Mouse (Mus musculus): ENCODE results near the gene Iqcb1. TPM values are rescaled to one million over a fixed set of nuclear protein-coding genes. Genes with fewer than 3 reads are reported as not detected.
"Not testable (repeated sequence)": the region's sequence is repeated elsewhere in the genome, so short reads cannot be mapped to it uniquely, and the experiment has no call there.

The Iqcb1 gene
- 10 to 100 TPM; 38.6 to 49.6 TPM for total RNA-seq (2021)

GRCm38 (mm10) chr16:36828054-36828786 lies at the start of gene Iqcb1:
Gene Iqcb1, plus strand, starts transcription at chr16:36828385.
- intact Hi-C loops (cut with DNase I) = loop anchor here (10.0 kb wide), 1 partner anchor 753 kb away; the partner anchor contains the start of genes Ccdc58 and Fam162a
- peak; percentile 80 for DNase-seq (ENCODE audit: low spot score in 2 of 2)

- intact Hi-C loops (cut with DNase I) = no loop called here
- DNase-seq (ENCODE audit: low spot score in 2 of 2) = no peak
These were observed 44.0 kb upstream of the Iqcb1 start for GRCm38 (mm10) chr16:36784146-36784545.

GRCm38 (mm10) chr16:36784594-36785313 lies 43.4 kb upstream of the Iqcb1 start, which contains the start of gene Slc15a2:
Gene Slc15a2, minus strand, starts transcription at chr16:36784962.
- DNase-seq (ENCODE audit: low spot score in 2 of 2) = peak; percentile 27 to 29
- intact Hi-C loops (cut with DNase I) = no loop called here

GRCm38 (mm10) chr16:36786466-36786865 lies 41.7 kb upstream of the Iqcb1 start:
- intact Hi-C loops (cut with DNase I) = no loop called here
- DNase-seq (ENCODE audit: low spot score in 2 of 2) = no peak

- intact Hi-C loops (cut with DNase I) = no loop called here
- no peak for DNase-seq (ENCODE audit: low spot score in 2 of 2)
These were observed 38.0 kb upstream of the Iqcb1 start for GRCm38 (mm10) chr16:36790166-36790565.

GRCm38 (mm10) chr16:36794976-36795375 lies 33.2 kb upstream of the Iqcb1 start:
- no peak for DNase-seq (ENCODE audit: low spot score in 2 of 2)
- intact Hi-C loops (cut with DNase I) = no loop called here

- intact Hi-C loops (cut with DNase I) = no loop called here
These were observed 29.9 kb upstream of the Iqcb1 start for GRCm38 (mm10) chr16:36798334-36798733.

GRCm38 (mm10) chr16:36802361-36802760 lies 25.8 kb upstream of the Iqcb1 start:
- intact Hi-C loops (cut with DNase I) = no loop called here
- no peak for DNase-seq (ENCODE audit: low spot score in 2 of 2)

More at GRCm38 (mm10) chr16:36798334-36798733, 29.9 kb upstream of the Iqcb1 start:
- DNase-seq (ENCODE audit: low spot score in 2 of 2) = no peak

GRCm38 (mm10) chr16:36808616-36809015 lies 19.6 kb upstream of the Iqcb1 start:
- no peak for DNase-seq (ENCODE audit: low spot score in 2 of 2)

GRCm38 (mm10) chr16:36813680-36814079 lies 14.5 kb upstream of the Iqcb1 start:
- intact Hi-C loops (cut with DNase I) = loop anchor here (10.0 kb wide), 1 partner anchor 189 kb away; no protein-coding TSS in a partner anchor
- DNase-seq (ENCODE audit: low spot score in 2 of 2) = no peak

More at GRCm38 (mm10) chr16:36808616-36809015, 19.6 kb upstream of the Iqcb1 start:
- intact Hi-C loops (cut with DNase I) = no loop called here

GRCm38 (mm10) chr16:36816916-36817315 lies 11.3 kb upstream of the Iqcb1 start:
- intact Hi-C loops (cut with DNase I) = loop anchor here (2.0 to 10.0 kb wide), 3 partner anchors 95 to 342 kb away; no protein-coding TSS in a partner anchor
- DNase-seq (ENCODE audit: low spot score in 2 of 2) = no peak

GRCm38 (mm10) chr16:36817321-36817926 lies 10.8 kb upstream of the Iqcb1 start:
- intact Hi-C loops (cut with DNase I) = loop anchor here (2.0 to 10.0 kb wide), 3 partner anchors 95 to 343 kb away; no protein-coding TSS in a partner anchor

GRCm38 (mm10) chr16:36820016-36820415 lies 8.2 kb upstream of the Iqcb1 start:
- DNase-seq (ENCODE audit: low spot score in 2 of 2) = no peak
- intact Hi-C loops (cut with DNase I) = loop anchor here (10.0 kb wide), 1 partner anchor 745 kb away; the partner anchor contains the start of genes Ccdc58 and Fam162a

More at GRCm38 (mm10) chr16:36817321-36817926, 10.8 kb upstream of the Iqcb1 start:
- peak; percentile 53 to 68 for DNase-seq (ENCODE audit: low spot score in 2 of 2)

GRCm38 (mm10) chr16:36820747-36821146 lies 7.4 kb upstream of the Iqcb1 start:
- DNase-seq (ENCODE audit: low spot score in 2 of 2) = no peak
- intact Hi-C loops (cut with DNase I) = loop anchor here (10.0 kb wide), 1 partner anchor 746 kb away; the partner anchor contains the start of genes Ccdc58 and Fam162a

GRCm38 (mm10) chr16:36821474-36821873 lies 6.7 kb upstream of the Iqcb1 start:
- intact Hi-C loops (cut with DNase I) = loop anchor here (10.0 kb wide), 1 partner anchor 747 kb away; the partner anchor contains the start of genes Ccdc58 and Fam162a
- no peak for DNase-seq (ENCODE audit: low spot score in 2 of 2)

GRCm38 (mm10) chr16:36827611-36828053 lies 553 bp upstream of the Iqcb1 start:
- no peak for DNase-seq (ENCODE audit: low spot score in 2 of 2)
- intact Hi-C loops (cut with DNase I) = loop anchor here (10.0 kb wide), 1 partner anchor 753 kb away; the partner anchor contains the start of genes Ccdc58 and Fam162a

GRCm38 (mm10) chr16:36828820-36829219 lies 635 bp downstream of the Iqcb1 start:
- DNase-seq (ENCODE audit: low spot score in 2 of 2) = no peak

GRCm38 (mm10) chr16:36846894-36847293 lies 18.7 kb downstream of the Iqcb1 start:
- intact Hi-C loops (cut with DNase I); DNase-seq (ENCODE audit: low spot score in 2 of 2): not testable (repeated sequence)

More at GRCm38 (mm10) chr16:36828820-36829219, 635 bp downstream of the Iqcb1 start:
- intact Hi-C loops (cut with DNase I) = loop anchor here (10.0 kb wide), 1 partner anchor 754 kb away; the partner anchor contains the start of genes Ccdc58 and Fam162a

- intact Hi-C loops (cut with DNase I) = no loop called here
- no peak for DNase-seq (ENCODE audit: low spot score in 2 of 2)
These were observed 23.0 kb downstream of the Iqcb1 start for GRCm38 (mm10) chr16:36851202-36851601.
